Mouse (Mus musculus) heart, embryonic 12.5 days (tissue): ENCODE data around the gene Aldoc. TPM values are rescaled to one million over a fixed set of nuclear protein-coding genes. Genes with fewer than 3 reads are reported as not detected.
"Not testable (repeated sequence)": the region's sequence is repeated elsewhere in the genome, so short reads cannot be mapped to it uniquely, and the experiment has no call there.

ENCODE experiments used
- ATAC-seq: fragments of 200-750 bp; cut with Nextera tagmentation; 2 replicates; pipeline ENCODE4 v1.8.0; 2017; ENCODE audit warnings: moderate TSS enrichment, moderate library complexity; ENCODE audit not compliant: insufficient number of reproducible peaks, low FRiP score
- H3K27ac ChIP-seq: fragments of 300-500 bp; sonication (generic); 2 replicates; pipeline ENCODE4 v1.5.1; 2016; ENCODE audit warnings: mild to moderate bottlenecking, moderate library complexity; ENCODE audit not compliant: poor library complexity, severe bottlenecking
- H3K27me3 ChIP-seq: fragments of 300-500 bp; sonication (generic); replicated peaks from 2 replicates; pipeline ENCODE4 v1.6.1; 2016; ENCODE audit warnings: mild to moderate bottlenecking, moderate library complexity
- H3K36me3 ChIP-seq: fragments of 300-500 bp; sonication (generic); 2 replicates; pipeline ENCODE4 v1.6.1; 2016; ENCODE audit warnings: mild to moderate bottlenecking, moderate library complexity
- H3K4me1 ChIP-seq: fragments of 300-500 bp; sonication (generic); replicated peaks from 2 replicates; pipeline ENCODE4 v1.6.1; 2016; ENCODE audit warnings: mild to moderate bottlenecking
- H3K4me2 ChIP-seq: fragments of 300-500 bp; sonication (generic); 2 replicates; pipeline ENCODE4 v1.6.1; 2016; ENCODE audit warnings: mild to moderate bottlenecking, moderate library complexity
- H3K4me3 ChIP-seq: fragments of 300-500 bp; sonication (generic); 2 replicates; pipeline ENCODE4 v1.5.1; 2016; ENCODE audit warnings: mild to moderate bottlenecking
- H3K9ac ChIP-seq: fragments of 300-500 bp; sonication (generic); 2 replicates; pipeline ENCODE4 v1.6.1; 2016; ENCODE audit warnings: mild to moderate bottlenecking, moderate library complexity
- H3K9me3 ChIP-seq: fragments of 300-500 bp; sonication (generic); replicated peaks from 2 replicates; pipeline ENCODE4 v1.6.1; 2016; ENCODE audit warnings: mild to moderate bottlenecking, moderate library complexity
- WGBS: fragments of 180-500 bp; shearing (Covaris S2); methylation state at CpG from one replicate; pipeline ENCODE4 v1.1.7; 2016; 5-methylcytosine and 5-hydroxymethylcytosine counted together
- polyA plus RNA-seq: library from polyadenylated mRNA; unstranded; fragments of >200 nt; fragmentation: Nextera tagmentation; extraction: Ambion mirVana; gene quantifications from 2 replicates; pipeline ENCODE4 v1.2.1, GENCODE M21; 2016

The Aldoc gene
- 10.0 and 12.6 TPM in 2 replicates for polyA plus RNA-seq

GRCm38 (mm10) chr11:78322860-78323259 lies at the start of gene Aldoc:
Aldoc (plus strand) TSS chr11:78322968.
- H3K4me1 ChIP-seq = peaks cover 19% of the 10 kb centered on the region
- 3% methylated on average over 15 of the region's 15 CpGs for WGBS
- H3K27ac ChIP-seq = peak within 1 kb of the TSS; percentile 46
- H3K4me3 ChIP-seq = peak within 1 kb of the TSS; percentile 16
- peaks cover 44% of the 10 kb centered on the region for H3K36me3 ChIP-seq
- H3K9ac ChIP-seq = peak within 1 kb of the TSS; percentile 13; the same call in 1 of the 2 replicates
- peak within 1 kb of the TSS; percentile 55 for H3K4me2 ChIP-seq
- H3K9me3 ChIP-seq = no peaks in the 10 kb centered on the region
- peak; percentile 93 for ATAC-seq
- H3K27me3 ChIP-seq = no peaks in the 10 kb centered on the region

GRCm38 (mm10) chr11:78275596-78275995 lies 47.2 kb upstream of the Aldoc start:
- Histone ChIP-seq H3K27ac (no peak overlapping the region), H3K27me3 (no peaks in the 10 kb centered on the region), H3K4me2 (no peak overlapping the region), H3K36me3 (peaks cover 93% of the 10 kb centered on the region), H3K4me1 (no peaks in the 10 kb centered on the region), H3K9ac (no peak overlapping the region), H3K9me3 (no peaks in the 10 kb centered on the region), H3K4me3 (no peak overlapping the region)
- 98% methylated on average over 1 of the region's 1 CpGs for WGBS
- ATAC-seq = no peak

- H3K36me3 ChIP-seq = peaks cover 95% of the 10 kb centered on the region
- H3K9me3 ChIP-seq, H3K4me1 ChIP-seq, H3K9ac ChIP-seq, H3K4me3 ChIP-seq, H3K27ac ChIP-seq, H3K4me2 ChIP-seq, ATAC-seq, H3K27me3 ChIP-seq: not testable (repeated sequence)
- WGBS = 94% methylated on average over 4 of the region's 4 CpGs
These were observed 46.6 kb upstream of the Aldoc start for GRCm38 (mm10) chr11:78276169-78276568.

GRCm38 (mm10) chr11:78278853-78279252 lies 43.9 kb upstream of the Aldoc start:
- H3K36me3 ChIP-seq = peaks cover 95% of the 10 kb centered on the region
- no peak overlapping the region for H3K4me2 ChIP-seq
- H3K9me3 ChIP-seq = no peaks in the 10 kb centered on the region
- H3K4me3 ChIP-seq = no peak overlapping the region
- no peaks in the 10 kb centered on the region for H3K27me3 ChIP-seq
- 78% methylated on average over 7 of the region's 7 CpGs for WGBS
- H3K9ac ChIP-seq = no peak overlapping the region
- ATAC-seq = no peak
- no peaks in the 10 kb centered on the region for H3K4me1 ChIP-seq
- no peak overlapping the region for H3K27ac ChIP-seq

- no peaks in the 10 kb centered on the region for H3K27me3 ChIP-seq
- H3K36me3 ChIP-seq = peaks cover 95% of the 10 kb centered on the region
These were observed 43.2 kb upstream of the Aldoc start for GRCm38 (mm10) chr11:78279586-78279985.

GRCm38 (mm10) chr11:78289146-78289763 lies 33.5 kb upstream of the Aldoc start:
- 92% methylated on average over 7 of the region's 7 CpGs for WGBS
- peaks cover 86% of the 10 kb centered on the region for H3K36me3 ChIP-seq

More at GRCm38 (mm10) chr11:78279586-78279985, 43.2 kb upstream of the Aldoc start:
- Histone ChIP-seq H3K4me2 (no peak overlapping the region), H3K4me1 (no peaks in the 10 kb centered on the region), H3K27ac (no peak overlapping the region), H3K4me3 (no peak overlapping the region), H3K9me3 (no peaks in the 10 kb centered on the region), H3K9ac (no peak overlapping the region)
- no peak for ATAC-seq
- 86% methylated on average over 4 of the region's 4 CpGs for WGBS

GRCm38 (mm10) chr11:78290654-78291053 lies 32.1 kb upstream of the Aldoc start, which contains the start of gene BC030499:
BC030499 (plus strand) TSS chr11:78290841.
- no peaks in the 10 kb centered on the region for H3K4me1 ChIP-seq
- H3K36me3 ChIP-seq = peaks cover 77% of the 10 kb centered on the region
- H3K27me3 ChIP-seq = no peaks in the 10 kb centered on the region
- ATAC-seq = no peak
- no peak within 1 kb of the TSS for H3K27ac ChIP-seq
- H3K9ac ChIP-seq = no peak within 1 kb of the TSS
- H3K4me3 ChIP-seq = no peak within 1 kb of the TSS
- H3K4me2 ChIP-seq = no peak within 1 kb of the TSS
- WGBS = 88% methylated on average over 4 of the region's 4 CpGs
- no peaks in the 10 kb centered on the region for H3K9me3 ChIP-seq

More at GRCm38 (mm10) chr11:78289146-78289763, 33.5 kb upstream of the Aldoc start:
- no peak overlapping the region for H3K27ac ChIP-seq
- H3K27me3 ChIP-seq = no peaks in the 10 kb centered on the region
- no peaks in the 10 kb centered on the region for H3K4me1 ChIP-seq
- no peak overlapping the region for H3K4me3 ChIP-seq
- ATAC-seq = no peak
- H3K9me3 ChIP-seq = no peaks in the 10 kb centered on the region
- no peak overlapping the region for H3K9ac ChIP-seq
- no peak overlapping the region for H3K4me2 ChIP-seq

GRCm38 (mm10) chr11:78294585-78294984 lies 28.2 kb upstream of the Aldoc start:
- Histone ChIP-seq H3K9ac (no peak overlapping the region), H3K27ac (no peak overlapping the region), H3K4me1 (no peaks in the 10 kb centered on the region), H3K4me2 (no peak overlapping the region), H3K4me3 (no peak overlapping the region), H3K27me3 (no peaks in the 10 kb centered on the region), H3K9me3 (no peaks in the 10 kb centered on the region), H3K36me3 (peaks cover 45% of the 10 kb centered on the region)
- WGBS = 94% methylated on average over 6 of the region's 6 CpGs
- ATAC-seq = no peak

GRCm38 (mm10) chr11:78300917-78301316 lies 21.9 kb upstream of the Aldoc start:
- peaks cover 2% of the 10 kb centered on the region; the same call in 1 of the 2 replicates for H3K4me1 ChIP-seq
- peak overlapping the region; percentile 92 for H3K4me2 ChIP-seq
- H3K4me3 ChIP-seq = peak overlapping the region; percentile 91
- peaks cover 32% of the 10 kb centered on the region for H3K36me3 ChIP-seq
- no peaks in the 10 kb centered on the region for H3K9me3 ChIP-seq
- H3K27ac ChIP-seq = 0 out of 2 replicates have a peak overlapping the region, but pooled peaks have one; percentile 22
- ATAC-seq = 0 out of 2 replicates have a peak, but pooled peaks have one; percentile 9
- H3K9ac ChIP-seq = peak overlapping the region; percentile 91
- WGBS = 66% methylated on average over 7 of the region's 7 CpGs
- H3K27me3 ChIP-seq = no peaks in the 10 kb centered on the region

GRCm38 (mm10) chr11:78301357-78302084 lies 21.2 kb upstream of the Aldoc start, which contains the start of gene Spag5:
Spag5 (plus strand) TSS chr11:78301529.
- ATAC-seq = peak; percentile 98
- WGBS = under 1% methylated on average over 49 of the region's 49 CpGs
- peaks cover 2% of the 10 kb centered on the region; the same call in 1 of the 2 replicates for H3K4me1 ChIP-seq
- H3K4me2 ChIP-seq = peak within 1 kb of the TSS; percentile 92
- peak within 1 kb of the TSS; percentile 64 for H3K27ac ChIP-seq
- H3K9ac ChIP-seq = peak within 1 kb of the TSS; percentile 91
- H3K27me3 ChIP-seq = no peaks in the 10 kb centered on the region
- H3K4me3 ChIP-seq = peak within 1 kb of the TSS; percentile 91
- peaks cover 32% of the 10 kb centered on the region for H3K36me3 ChIP-seq
- no peaks in the 10 kb centered on the region for H3K9me3 ChIP-seq

GRCm38 (mm10) chr11:78305272-78305671 lies 17.5 kb upstream of the Aldoc start:
- no peaks in the 10 kb centered on the region for H3K9me3 ChIP-seq

More at GRCm38 (mm10) chr11:78305272-78305671, 17.5 kb upstream of the Aldoc start:
- 89% methylated on average over 4 of the region's 4 CpGs for WGBS
- Histone ChIP-seq H3K9ac (no peak overlapping the region), H3K4me1 (peaks cover 2% of the 10 kb centered on the region; the same call in 1 of the 2 replicates), H3K27ac (no peak overlapping the region), H3K4me2 (no peak overlapping the region), H3K4me3 (no peak overlapping the region), H3K27me3 (no peaks in the 10 kb centered on the region), H3K36me3 (peaks cover 55% of the 10 kb centered on the region)
- no peak for ATAC-seq
